Mouse (Mus musculus) ES-E14 (cell line): ENCODE data around the gene Ranbp3l. TPM values are rescaled to one million over a fixed set of nuclear protein-coding genes. Genes with fewer than 3 reads are reported as not detected.

Experiments used
- DNase-seq: peaks from one replicate; pipeline ENCODE4 v3.0.0-alpha.2; 2013; ENCODE audit warnings: low read depth, low spot score
- H3K27ac ChIP-seq: 2 replicates; pipeline ENCODE4 v1.5.1; 2012; ENCODE audit warnings: low read depth, mild to moderate bottlenecking, low read length, moderate library complexity, mixed read lengths; ENCODE audit not compliant: poor library complexity, insufficient read depth, severe bottlenecking
- H3K36me3 ChIP-seq: 2 replicates; pipeline ENCODE4 v1.6.1; 2012; ENCODE audit warnings: mild to moderate bottlenecking, low read length, moderate library complexity, mixed read lengths; ENCODE audit not compliant: control insufficient read depth, poor library complexity, insufficient read depth, severe bottlenecking
- H3K4me1 ChIP-seq, 2 experiments: fragments of 150-350 bp in 1 of 2; sonication (generic) in 1 of 2; 2 replicates each; pipeline ENCODE4 v1.6.1; 2012; ENCODE audit warnings: low read length in 2 of 2, mild to moderate bottlenecking in 1 of 2, mixed read lengths in 1 of 2; ENCODE audit not compliant: control insufficient read depth in 2 of 2, insufficient read depth in 2 of 2, poor library complexity in 1 of 2
- H3K4me3 ChIP-seq, 2 experiments: fragments of 150-350 bp in 1 of 2; sonication (generic) in 1 of 2; 2 replicates each; pipeline ENCODE4 v1.5.1; 2012; ENCODE audit warnings: low read length in 2 of 2, low read depth in 1 of 2, mild to moderate bottlenecking in 1 of 2, mixed read lengths in 1 of 2; ENCODE audit not compliant: insufficient read depth in 1 of 2, poor library complexity in 1 of 2, severe bottlenecking in 1 of 2
- H3K9ac ChIP-seq: 2 replicates; pipeline ENCODE4 v1.6.1; 2012; ENCODE audit warnings: low read depth, mild to moderate bottlenecking, low read length, mixed read lengths; ENCODE audit not compliant: poor library complexity, insufficient read depth, severe bottlenecking
- H3K9me3 ChIP-seq: fragments of 150-350 bp; sonication (generic); 2 replicates; pipeline ENCODE4 v1.6.1; 2012; ENCODE audit warnings: low read depth, mild to moderate bottlenecking, low read length; ENCODE audit not compliant: control insufficient read depth, insufficient read depth
- CHD2 ChIP-seq: IDR thresholded peaks from 2 replicates; pipeline ENCODE4 v1.6.1; 2014; ENCODE audit warnings: mild to moderate bottlenecking, low read depth, low read length, inconsistent platforms
- HCFC1 ChIP-seq: IDR thresholded peaks from 2 replicates; pipeline ENCODE4 v1.6.1; 2012; ENCODE audit warnings: low read length, inconsistent platforms, borderline replicate concordance; ENCODE audit not compliant: insufficient read depth
- MAFK ChIP-seq: IDR thresholded peaks from 2 replicates; pipeline ENCODE4 v1.6.1; 2014; ENCODE audit warnings: mild to moderate bottlenecking, low read depth, low read length, inconsistent platforms; ENCODE audit not compliant: insufficient read depth
- ZC3H11A ChIP-seq: IDR thresholded peaks from 2 replicates; pipeline ENCODE4 v1.6.1; 2012; ENCODE audit warnings: low read depth, mild to moderate bottlenecking, inconsistent platforms, low read length, borderline replicate concordance
- ZNF384 ChIP-seq: IDR thresholded peaks from 2 replicates; pipeline ENCODE4 v1.6.1; 2012; ENCODE audit warnings: low read depth, low read length, inconsistent platforms
- in situ Hi-C, 2 experiments: fragments of 600-800 bp; cut with MboI; formaldehyde crosslinking; loops; one replicate each; pipeline ENCODE4 v1.15.1; 2025; ENCODE audit warnings: low sequenced_read_pairs in 2 of 2, inconsistent platforms in 1 of 2; ENCODE audit not compliant: unreplicated experiment in 2 of 2
- total RNA-seq: library from RNA; depleted of rRNA; stranded (reverse); fragments of 300-350 nt; gene quantifications from 2 replicates; pipeline ENCODE4 v1.2.3, GENCODE M21; 2012

Gene Ranbp3l
- total RNA-seq, 1 experiment, result 0.09 TPM

GRCm38 (mm10) chr15:9075608-9076200 is 108.0 kb downstream of the Ranbp3l start:
- no peaks in the 10 kb centered on the region for H3K9me3 ChIP-seq
- H3K4me3 ChIP-seq, result no peak overlapping the region
- no peak for DNase-seq
- peaks cover 2 to 14% of the 10 kb centered on the region in 2 experiments for H3K4me1 ChIP-seq
- H3K36me3 ChIP-seq, result no peaks in the 10 kb centered on the region
- no peak overlapping the region for H3K27ac ChIP-seq
- in situ Hi-C loops, result no loop called here
- H3K9ac ChIP-seq, result no peak overlapping the region
- TF ChIP-seq HCFC1 (no peak), MAFK (no peak), CHD2 (no peak), ZNF384 (no peak), ZC3H11A (no peak)

GRCm38 (mm10) chr15:9078481-9079300 is 110.9 kb downstream of the Ranbp3l start:
- in situ Hi-C loops, result no loop called here
- DNase-seq, result no peak
- Histone ChIP-seq H3K4me1 (peaks cover 0 to 16% of the 10 kb centered on the region in 2 experiments; a peak in 3 of 4 replicates), H3K9ac (no peak overlapping the region), H3K9me3 (no peaks in the 10 kb centered on the region), H3K27ac (no peak overlapping the region), H3K36me3 (no peaks in the 10 kb centered on the region), H3K4me3 (no peak overlapping the region)
- TF ChIP-seq CHD2, result no peak
- no peak for TF ChIP-seq HCFC1
- TF ChIP-seq ZC3H11A, result no peak
- TF ChIP-seq ZNF384, result no peak
- TF ChIP-seq MAFK, result no peak

DNA sequence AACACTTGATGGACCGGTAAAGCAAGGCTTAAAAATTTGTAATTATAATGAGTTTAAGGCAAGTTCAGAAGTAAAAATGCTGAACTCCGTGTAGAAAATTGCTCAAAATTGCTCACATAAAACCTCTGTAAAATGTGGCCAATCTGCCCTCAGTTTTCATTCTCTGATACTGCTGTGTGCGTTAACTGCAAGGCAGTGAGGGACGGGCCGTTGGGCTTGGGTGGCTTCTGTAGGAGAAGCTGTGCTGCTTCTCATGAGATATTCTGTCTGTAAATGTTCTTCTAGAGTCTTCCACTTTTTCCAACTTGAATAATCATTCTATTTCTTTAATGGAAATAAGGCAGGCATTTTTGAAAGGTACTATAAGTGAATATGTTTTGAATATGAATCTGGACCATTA is 111.9 kb downstream of the Ranbp3l start:
- H3K4me3 ChIP-seq, result no peak overlapping the region
- no peak overlapping the region for H3K27ac ChIP-seq
- TF ChIP-seq MAFK (no peak), ZNF384 (no peak), HCFC1 (no peak), CHD2 (no peak), ZC3H11A (no peak)
- no peaks in the 10 kb centered on the region for H3K9me3 ChIP-seq
- H3K4me1 ChIP-seq, result peaks cover 0 to 16% of the 10 kb centered on the region in 2 experiments; a peak in 2 of 4 replicates
- DNase-seq, result no peak
- no peak overlapping the region for H3K9ac ChIP-seq
- in situ Hi-C loops, result no loop called here
- H3K36me3 ChIP-seq, result no peaks in the 10 kb centered on the region

DNA sequence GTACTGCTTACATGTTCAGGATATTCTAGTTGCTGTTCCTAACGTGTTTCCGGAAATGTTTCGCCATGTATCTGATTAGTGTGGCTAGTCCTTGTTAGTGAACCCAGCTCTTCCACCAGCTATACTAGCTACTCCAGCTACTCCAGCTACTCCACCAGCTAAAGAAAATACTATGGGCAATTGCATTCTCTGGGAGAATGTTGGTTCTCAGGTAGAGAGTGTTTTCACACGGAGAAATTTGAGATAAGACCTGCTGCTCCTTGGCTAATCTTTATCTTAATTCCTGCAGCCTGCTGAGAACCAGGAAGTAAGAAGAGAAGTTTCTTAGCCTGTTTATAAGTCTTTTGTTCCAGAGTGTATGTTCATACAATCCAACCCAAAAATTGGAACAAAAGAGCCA is 112.5 kb downstream of the Ranbp3l start:
- Histone ChIP-seq H3K36me3 (peaks cover 4% of the 10 kb centered on the region; the same call in 1 of the 2 replicates), H3K4me3 (no peak overlapping the region), H3K27ac (no peak overlapping the region), H3K9ac (no peak overlapping the region), H3K4me1 (peaks cover 0 to 14% of the 10 kb centered on the region in 2 experiments; a peak in 2 of 4 replicates), H3K9me3 (no peaks in the 10 kb centered on the region)
- TF ChIP-seq CHD2 (no peak), ZC3H11A (no peak), HCFC1 (no peak), MAFK (no peak), ZNF384 (no peak)
- in situ Hi-C loops, result no loop called here
- no peak for DNase-seq
